Mouse (Mus musculus): ENCODE measurements around the gene Sult2a2.
"Not testable (repeated sequence)": the region's sequence is repeated elsewhere in the genome, so short reads cannot be mapped to it uniquely, and the experiment has no call there.

The Sult2a2 gene

DNA sequence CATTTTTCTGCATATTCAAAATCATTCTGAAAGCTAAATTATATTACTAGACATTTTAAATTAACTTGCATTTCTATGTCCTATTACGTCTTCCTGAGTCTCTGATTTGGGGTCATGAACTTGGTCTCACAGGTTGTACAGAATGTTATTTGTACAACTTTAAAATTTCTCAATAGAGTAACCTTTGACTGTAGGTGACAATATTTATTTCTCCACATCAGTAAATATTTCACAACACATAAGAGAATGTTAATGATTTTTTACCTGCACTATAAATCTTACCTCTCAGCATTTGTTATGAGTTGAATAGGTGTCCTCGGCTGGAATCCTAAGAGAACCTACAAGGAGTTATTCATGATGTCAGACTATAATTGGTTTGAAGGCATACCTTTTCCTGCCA is at the start of gene Sult2a2:
Gene Sult2a2 (plus strand): TSS at position 301 of the 400 bp plus-strand sequence.
- not testable (repeated sequence) for DNase-seq (ENCODE audit: low read depth)

DNA sequence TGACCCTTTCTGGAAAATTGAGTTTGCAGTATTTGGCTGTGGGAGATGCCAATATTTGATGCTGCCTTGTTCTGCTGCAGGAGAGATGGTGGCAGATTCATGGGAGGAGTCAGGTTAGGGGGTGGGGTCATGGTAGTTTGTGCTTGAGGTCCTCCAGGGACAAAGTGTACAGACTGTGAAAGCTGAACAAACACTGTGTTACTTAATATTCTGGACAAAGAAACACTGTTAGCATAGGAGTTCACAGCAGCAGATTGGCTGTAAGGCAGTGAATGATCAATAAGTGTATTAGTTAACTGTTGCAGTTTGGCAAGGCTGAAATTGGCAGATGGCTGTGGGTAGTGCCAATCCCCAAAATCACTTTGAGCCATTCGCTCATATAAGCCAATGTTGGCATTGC is 80.6 kb downstream of the Sult2a2 start:
- no peak for DNase-seq (ENCODE audit: low read depth)
